Mouse (Mus musculus) gastrocnemius, postnatal 10 days (tissue): ENCODE results near the gene Arl8a. TPM values are rescaled to one million over a fixed set of nuclear protein-coding genes. Genes with fewer than 3 reads are reported as not detected.

Source experiments
- DNase-seq: peaks from one replicate; pipeline ENCODE4 v3.0.0; 2021; ENCODE audit warnings: mixed read lengths
- total RNA-seq, 2 experiments: library from RNA; stranded (reverse); gene quantifications; 2 replicates each; pipeline ENCODE4 v1.2.3; 2021

Gene Arl8a
- total RNA-seq, 2 experiments from 2014 or later: 32.3 to 39.9 TPM

DNA sequence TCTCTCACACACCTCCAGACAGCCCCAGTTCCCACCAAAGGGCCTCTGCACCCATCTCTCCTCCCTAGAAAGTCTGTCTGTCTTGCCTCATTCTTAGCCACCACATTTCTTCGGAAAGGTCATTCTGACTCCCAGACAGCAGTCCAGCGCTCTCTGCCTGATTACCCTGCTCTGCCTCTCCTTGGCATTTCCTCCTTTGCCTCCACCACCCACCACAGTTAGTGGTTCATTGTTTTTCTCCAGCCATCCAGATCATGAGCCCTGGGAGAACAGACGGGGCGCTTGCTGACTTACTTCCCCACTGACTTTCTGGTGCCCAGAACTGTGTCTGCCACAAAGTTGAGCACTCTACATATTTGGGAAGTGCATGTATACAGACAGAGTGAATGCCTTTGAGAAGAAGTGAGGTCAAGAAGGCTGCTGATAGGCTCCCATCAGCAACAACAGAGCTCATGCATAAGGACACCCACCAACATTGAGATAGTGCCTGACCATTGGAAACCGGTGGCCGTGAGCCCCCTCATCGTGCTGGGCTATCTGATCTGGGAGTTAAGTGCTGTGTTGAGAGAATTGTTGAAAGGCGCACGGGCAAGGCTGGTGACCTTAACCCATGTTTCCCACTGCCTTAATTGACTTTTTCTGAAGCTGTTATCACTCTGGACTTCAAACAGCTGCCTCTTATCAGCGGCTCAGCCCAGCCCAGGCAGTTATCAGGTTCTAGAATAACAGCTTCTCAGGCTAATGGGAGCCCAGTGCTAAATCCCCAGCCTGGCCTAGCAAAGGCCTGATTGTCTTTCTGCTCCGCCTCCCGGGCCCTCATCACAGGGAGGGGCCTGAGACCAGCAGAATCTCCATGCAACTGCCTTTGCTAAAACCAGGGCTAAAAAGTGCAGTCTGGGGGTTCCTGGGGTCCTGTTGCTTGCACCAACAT is 57.8 kb downstream of the Arl8a start:
- DNase-seq: no peak

DNA sequence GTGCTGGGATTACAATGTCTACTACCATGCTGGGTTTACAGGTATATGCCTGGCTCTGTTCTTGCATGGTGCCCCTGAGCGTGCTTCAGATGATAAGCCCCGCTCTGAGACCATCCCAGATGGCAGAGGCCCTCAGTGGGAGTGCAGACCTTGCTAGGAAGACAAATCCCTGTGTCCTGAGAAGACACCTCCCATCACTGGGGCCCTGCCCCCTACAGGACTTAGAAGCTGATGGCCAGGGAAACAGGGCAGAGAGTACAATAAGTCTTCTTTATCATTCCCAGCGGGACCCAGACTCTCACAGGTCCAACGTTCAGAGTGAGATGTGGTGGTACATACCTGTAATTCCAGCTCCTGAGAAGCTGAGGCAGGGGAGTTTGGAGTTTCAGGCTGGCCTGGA is 58.6 kb downstream of the Arl8a start:
- no peak for DNase-seq

Other genes with a start within 250 kb of the Arl8a start
- 100 to 1,000 TPM; 199 to 221 TPM for gene Ppp1r12b, start 190.9 kb upstream of the Arl8a start, total RNA-seq
- gene Ube2t, start 184.3 kb upstream of the Arl8a start, total RNA-seq: 1 to 10 TPM; 7.2 to 8.8 TPM
- 1 to 10 TPM; 1.2 to 1.6 TPM for gene Lgr6, start 41.5 kb upstream of the Arl8a start, total RNA-seq
- 1 to 10 TPM in 1 of 2 experiments, under 1 TPM in 1; 0.38 to 1.1 TPM for gene Ptpn7, start 14.1 kb upstream of the Arl8a start, total RNA-seq
- 1 to 10 TPM; 2.0 to 2.6 TPM for gene Gpr37l1, start 20.9 kb downstream of the Arl8a start, total RNA-seq
- under 1 TPM; 0.23 to 0.25 TPM for gene Elf3, start 111.7 kb downstream of the Arl8a start, total RNA-seq
- 10 to 100 TPM; 11.4 to 16.8 TPM for gene Rnpep, start 137.3 kb downstream of the Arl8a start, total RNA-seq
- 100 to 1,000 TPM; 201 to 217 TPM for gene Timm17a, start 167.0 kb downstream of the Arl8a start, total RNA-seq
- gene Lmod1, start 178.0 kb downstream of the Arl8a start, total RNA-seq: 1 to 10 TPM; 2.5 to 3.7 TPM
- gene Shisa4, start 228.4 kb downstream of the Arl8a start, total RNA-seq: 100 to 1,000 TPM; 261 to 295 TPM